13 mouse cellular contexts compared by ENCODE assay signal in genomic region chr10:78452641-78453040, GRCm38 (mm10). TPM values are rescaled to one million over a fixed set of nuclear protein-coding genes. Genes with fewer than 3 reads are reported as not detected.
DNase-seq lines count a peak whose midpoint lies in the region; ATAC-seq lines count a peak whose summit lies in the region.
"Had no signal": no experiment of that assay in that cellular context is flagged by ENCODE, and none has a peak within 500 bp of the region (broad histone marks: within the 10 kb centered on the region; RNA-seq: fewer than 3 reads in every experiment).

No protein-coding gene starts in this region.

- no peak overlapping the region for H3K27ac ChIP-seq in hindbrain, embryonic 12.5 days
- no peak overlapping the region for H3K27ac ChIP-seq in hindbrain, embryonic 11.5 days (ENCODE audit: low read depth, low read length)
- H3K27ac ChIP-seq in embryonic facial prominence, embryonic 10.5 days (replicated peaks) = peak overlapping the region; percentile 44; the same call in 1 of the 2 replicates
- peak overlapping the region; percentile 23; the same call in 1 of the 2 replicates for H3K27ac ChIP-seq in neural tube, embryonic 15.5 days (replicated peaks)
- H3K27ac ChIP-seq: liver, embryonic 14.5 days had no signal

- no peak overlapping the region for H3K4me3 ChIP-seq in hindbrain, embryonic 12.5 days
- no peak overlapping the region for H3K4me3 ChIP-seq in hindbrain, embryonic 11.5 days (ENCODE audit: low read depth, low read length)
- no peak overlapping the region for H3K4me3 ChIP-seq in embryonic facial prominence, embryonic 10.5 days
- no peak overlapping the region for H3K4me3 ChIP-seq in neural tube, embryonic 15.5 days (replicated peaks)

- 28% methylated on average over 4 of the region's 4 CpGs for WGBS in hindbrain, embryonic 12.5 days
- 25% methylated on average over 4 of the region's 4 CpGs for WGBS in hindbrain, embryonic 11.5 days
- 67% methylated on average over 4 of the region's 4 CpGs for WGBS in embryonic facial prominence, embryonic 10.5 days
- 14% methylated on average over 4 of the region's 4 CpGs for WGBS in neural tube, embryonic 15.5 days

- no peak for ATAC-seq in hindbrain, embryonic 12.5 days (ENCODE audit: low FRiP score)
- ATAC-seq in hindbrain, embryonic 11.5 days (ENCODE audit: low FRiP score) = no peak
- no peak for ATAC-seq in neural tube, embryonic 15.5 days (ENCODE audit: low FRiP score)
- ATAC-seq: forebrain, embryonic 14.5 days; intestine, embryonic 16.5 days had no signal

- DNase-seq in adrenal gland, adult (ENCODE audit: inconsistent age in 2 of 2, low spot score in 1 of 2) = peak; percentile 81 to 82
- DNase-seq in adrenal gland, adult 18-20 months (ENCODE audit: low spot score in 2 of 2) = no peak
- no peak for DNase-seq in hindbrain, embryonic 11.5 days (ENCODE audit: low spot score)
- no peak for DNase-seq in embryonic facial prominence, embryonic 10.5 days (ENCODE audit: low spot score)
- DNase-seq in cerebellum, postnatal 4 days (ENCODE audit: low spot score in 2 of 2) = no peak
- DNase-seq in left cerebral cortex, postnatal 25 days (ENCODE audit: low spot score in 2 of 2) = no peak
- DNase-seq: gastrocnemius, postnatal 25 days; kidney, postnatal 36 days had no signal

- peaks cover 13% of the 10 kb centered on the region for H3K4me1 ChIP-seq in hindbrain, embryonic 12.5 days
- no peaks in the 10 kb centered on the region for H3K4me1 ChIP-seq in hindbrain, embryonic 11.5 days (replicated peaks; ENCODE audit: control insufficient read depth, insufficient read depth, low read length)
- peaks cover 21% of the 10 kb centered on the region for H3K4me1 ChIP-seq in embryonic facial prominence, embryonic 10.5 days
- peaks cover 37% of the 10 kb centered on the region for H3K4me1 ChIP-seq in neural tube, embryonic 15.5 days

- H3K4me2 ChIP-seq in hindbrain, embryonic 12.5 days (replicated peaks) = no peak overlapping the region
- no peak overlapping the region for H3K4me2 ChIP-seq in hindbrain, embryonic 11.5 days (replicated peaks; ENCODE audit: low read depth, low read length)
- H3K4me2 ChIP-seq in neural tube, embryonic 15.5 days = no peak overlapping the region

- no peaks in the 10 kb centered on the region for H3K27me3 ChIP-seq in hindbrain, embryonic 12.5 days
- H3K27me3 ChIP-seq in hindbrain, embryonic 11.5 days (ENCODE audit: control insufficient read depth, insufficient read depth, low read length) = no peaks in the 10 kb centered on the region
- no peaks in the 10 kb centered on the region for H3K27me3 ChIP-seq in embryonic facial prominence, embryonic 10.5 days (replicated peaks; ENCODE audit: low read depth, poor library complexity, severe bottlenecking)
- H3K27me3 ChIP-seq in neural tube, embryonic 15.5 days (replicated peaks) = no peaks in the 10 kb centered on the region

- intact Hi-C loops in left cerebral cortex, postnatal 25 days (cut with DNase I) = no loop called here

- peaks cover 10% of the 10 kb centered on the region; the same call in 1 of the 2 replicates for H3K36me3 ChIP-seq in hindbrain, embryonic 12.5 days
- H3K36me3 ChIP-seq in hindbrain, embryonic 11.5 days (ENCODE audit: control insufficient read depth, insufficient read depth, low read length) = no peaks in the 10 kb centered on the region
- H3K36me3 ChIP-seq in embryonic facial prominence, embryonic 10.5 days (replicated peaks) = peaks cover 28% of the 10 kb centered on the region
- H3K36me3 ChIP-seq in neural tube, embryonic 15.5 days = peaks cover 33% of the 10 kb centered on the region

- H3K9ac ChIP-seq in hindbrain, embryonic 12.5 days = 0 out of 2 replicates have a peak overlapping the region, but pooled peaks have one; percentile 0
- no peak overlapping the region for H3K9ac ChIP-seq in hindbrain, embryonic 11.5 days (ENCODE audit: low read depth, low read length)
- H3K9ac ChIP-seq in neural tube, embryonic 15.5 days (replicated peaks) = no peak overlapping the region
- H3K9ac ChIP-seq: liver, embryonic 14.5 days had no signal

- no peaks in the 10 kb centered on the region for H3K9me3 ChIP-seq in hindbrain, embryonic 12.5 days (replicated peaks)
- H3K9me3 ChIP-seq in hindbrain, embryonic 11.5 days (ENCODE audit: control insufficient read depth, low read length) = no peaks in the 10 kb centered on the region
- H3K9me3 ChIP-seq in embryonic facial prominence, embryonic 10.5 days = no peaks in the 10 kb centered on the region
- H3K9me3 ChIP-seq in neural tube, embryonic 15.5 days (replicated peaks) = no peaks in the 10 kb centered on the region

RNA-seq across cellular contexts. Expression of gene Pdxk, which starts 12.1 kb away (rescaled TPM):
- total RNA-seq in adrenal gland, adult 18-20 months (2021) = 10 to 100 TPM; 25.8 to 35.9 TPM
- polyA plus RNA-seq in hindbrain, embryonic 12.5 days (2016; fragmentation: Nextera tagmentation; extraction: Ambion mirVana) = 12.2 and 13.0 TPM in 2 replicates
- polyA plus RNA-seq in hindbrain, embryonic 11.5 days (2014; fragmentation: Nextera tagmentation; extraction: Ambion mirVana) = 6.8 TPM in 2 replicates
- 11.9 and 13.2 TPM in 2 replicates for polyA plus RNA-seq in embryonic facial prominence, embryonic 10.5 days (2016; fragmentation: Nextera tagmentation; extraction: Ambion mirVana)
- 48.4 and 49.2 TPM in 2 replicates for polyA plus RNA-seq in neural tube, embryonic 15.5 days (2015; fragmentation: Nextera tagmentation; extraction: Ambion mirVana)
- 100 to 1,000 TPM; 109 to 122 TPM for total RNA-seq in left cerebral cortex, postnatal 25 days (2021)

RNA-seq across cellular contexts. Expression of gene Cstb, which starts 27.2 kb away (rescaled TPM):
- total RNA-seq in adrenal gland, adult 18-20 months (2021) = 100 to 1,000 TPM; 317 to 349 TPM
- 127 and 138 TPM in 2 replicates for polyA plus RNA-seq in hindbrain, embryonic 12.5 days (2016; fragmentation: Nextera tagmentation; extraction: Ambion mirVana)
- 115 and 117 TPM in 2 replicates for polyA plus RNA-seq in hindbrain, embryonic 11.5 days (2014; fragmentation: Nextera tagmentation; extraction: Ambion mirVana)
- polyA plus RNA-seq in embryonic facial prominence, embryonic 10.5 days (2016; fragmentation: Nextera tagmentation; extraction: Ambion mirVana) = 142 and 149 TPM in 2 replicates
- polyA plus RNA-seq in neural tube, embryonic 15.5 days (2015; fragmentation: Nextera tagmentation; extraction: Ambion mirVana) = 97.0 and 207 TPM in 2 replicates
- 10 to 100 TPM; 39.5 to 42.4 TPM for total RNA-seq in left cerebral cortex, postnatal 25 days (2021)

RNA-seq across cellular contexts. Expression of gene Rrp1, which starts 39.8 kb away (rescaled TPM):
- 100 to 1,000 TPM; 255 to 265 TPM for total RNA-seq in adrenal gland, adult 18-20 months (2021)
- polyA plus RNA-seq in hindbrain, embryonic 12.5 days (2016; fragmentation: Nextera tagmentation; extraction: Ambion mirVana) = 339 and 343 TPM in 2 replicates
- polyA plus RNA-seq in hindbrain, embryonic 11.5 days (2014; fragmentation: Nextera tagmentation; extraction: Ambion mirVana) = 225 and 242 TPM in 2 replicates
- 358 and 365 TPM in 2 replicates for polyA plus RNA-seq in embryonic facial prominence, embryonic 10.5 days (2016; fragmentation: Nextera tagmentation; extraction: Ambion mirVana)
- polyA plus RNA-seq in neural tube, embryonic 15.5 days (2015; fragmentation: Nextera tagmentation; extraction: Ambion mirVana) = 413 and 414 TPM in 2 replicates
- total RNA-seq in left cerebral cortex, postnatal 25 days (2021) = 100 to 1,000 TPM; 349 to 350 TPM

Comparison
In these comparisons a context has a peak if more than half of its experiments do, and no peak if none do; other contexts are left out.
1. DNase-seq: peak in adrenal gland, adult (2 of 2); none in adrenal gland, adult 18-20 months (0 of 2), hindbrain, embryonic 11.5 days (single experiment), embryonic facial prominence, embryonic 10.5 days (single experiment), cerebellum, postnatal 4 days (0 of 2) and left cerebral cortex, postnatal 25 days (0 of 2).
2. H3K27ac ChIP-seq: peak in embryonic facial prominence, embryonic 10.5 days (single experiment) and neural tube, embryonic 15.5 days (single experiment); none in hindbrain, embryonic 12.5 days (single experiment) and hindbrain, embryonic 11.5 days (single experiment).